In the genomic region with DNA sequence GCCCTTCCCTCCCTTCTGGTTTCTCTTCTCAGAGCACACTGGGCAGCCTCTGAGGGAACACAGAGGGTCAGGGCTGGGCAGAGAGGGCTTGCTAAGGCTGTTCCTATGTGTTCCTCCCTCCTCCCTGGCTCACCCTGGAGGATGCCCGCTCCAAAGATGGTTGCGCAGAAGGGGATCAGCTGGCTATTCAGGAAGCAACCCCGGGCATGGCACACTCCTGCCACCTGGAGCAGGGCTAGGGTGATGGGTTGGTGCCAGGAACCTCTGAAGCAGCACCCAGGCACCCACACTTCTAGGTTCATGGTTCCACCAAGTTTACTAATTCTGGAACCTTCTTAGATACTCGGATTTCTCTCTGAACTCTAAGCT, we compare ENCODE assay signal across 21 mouse cellular contexts. TPM values are rescaled to one million over a fixed set of nuclear protein-coding genes. Genes with fewer than 3 reads are reported as not detected.
DNase-seq lines count a peak whose midpoint lies in the region; ATAC-seq and TF ChIP-seq lines count a peak whose summit lies in the region.
"Had no signal": no experiment of that assay in that cellular context is flagged by ENCODE, and none has a peak within 500 bp of the region (broad histone marks: within the 10 kb centered on the region; RNA-seq: fewer than 3 reads in every experiment).

No protein-coding gene starts in this region.

- peak; percentile 51 to 52 for DNase-seq in cerebellum, postnatal 10 days
- no peak for DNase-seq in cerebellum, adult 9-10 months
- DNase-seq in kidney, adult 2 months, result no peak
- no peak for DNase-seq in forebrain, embryonic 14.5 days (ENCODE audit: low spot score)
- DNase-seq in lung, postnatal 4 days, result no peak
- DNase-seq: adrenal gland, adult 2 months; gastrocnemius, postnatal 36 days; heart, adult 18-20 months; kidney, adult 18-20 months; left cerebral cortex, postnatal 4 days had no signal

- TF ChIP-seq CTCF in kidney, adult 2 months (conservative IDR thresholded peaks at IDR 0.05; ENCODE audit: insufficient read depth, insufficient read length, low read depth, low read length), result no peak

- no peak overlapping the region for H3K4me2 ChIP-seq in kidney, embryonic 15.5 days
- H3K4me2 ChIP-seq in forebrain, embryonic 14.5 days (ENCODE audit: low read length), result no peak overlapping the region
- H3K4me2 ChIP-seq: heart, embryonic 11.5 days; hindbrain, embryonic 14.5 days; liver, embryonic 12.5 days; midbrain, embryonic 15.5 days; neural tube, embryonic 12.5 days had no signal

- no peaks in the 10 kb centered on the region; the same call in 1 of the 2 replicates for H3K36me3 ChIP-seq in kidney, embryonic 15.5 days
- no peaks in the 10 kb centered on the region for H3K36me3 ChIP-seq in kidney, adult 2 months (ENCODE audit: control insufficient read depth, insufficient read depth, low read length)
- H3K36me3 ChIP-seq in forebrain, embryonic 14.5 days (ENCODE audit: control insufficient read depth, insufficient read depth, low read length), result peaks cover 10% of the 10 kb centered on the region
- H3K36me3 ChIP-seq: liver, embryonic 12.5 days; midbrain, embryonic 15.5 days had no signal

- H3K9me3 ChIP-seq in kidney, embryonic 15.5 days (replicated peaks), result no peaks in the 10 kb centered on the region
- H3K9me3 ChIP-seq in forebrain, embryonic 14.5 days (replicated peaks; ENCODE audit: control insufficient read depth, low read length), result no peaks in the 10 kb centered on the region
- H3K9me3 ChIP-seq: liver, embryonic 12.5 days; midbrain, embryonic 15.5 days; neural tube, embryonic 12.5 days had no signal

- no peaks in the 10 kb centered on the region for H3K27me3 ChIP-seq in kidney, embryonic 15.5 days
- H3K27me3 ChIP-seq in kidney, adult 2 months (replicated peaks; ENCODE audit: control insufficient read depth, insufficient read depth, low read length), result no peaks in the 10 kb centered on the region
- no peaks in the 10 kb centered on the region for H3K27me3 ChIP-seq in forebrain, embryonic 14.5 days (replicated peaks; ENCODE audit: control insufficient read depth, insufficient read depth, low read length)
- H3K27me3 ChIP-seq: liver, embryonic 12.5 days; midbrain, embryonic 15.5 days; neural tube, embryonic 12.5 days had no signal

- no peak for TF ChIP-seq POLR2A in kidney, adult 2 months (IDR thresholded peaks at IDR 0.05; ENCODE audit: low read depth, low read length)

- H3K4me3 ChIP-seq in kidney, embryonic 15.5 days (replicated peaks), result no peak overlapping the region
- H3K4me3 ChIP-seq in kidney, adult 2 months (ENCODE audit: insufficient read depth, low read depth, low read length), result no peak overlapping the region
- no peak overlapping the region for H3K4me3 ChIP-seq in forebrain, embryonic 14.5 days (ENCODE audit: low read depth, low read length)
- H3K4me3 ChIP-seq: erythroblast, embryonic 14.5 days; liver, embryonic 12.5 days; midbrain, embryonic 15.5 days; neural tube, embryonic 12.5 days had no signal

- WGBS in kidney, embryonic 15.5 days, result 76% methylated on average over 4 of the region's 4 CpGs
- 77% methylated on average over 4 of the region's 4 CpGs for WGBS in kidney, adult 2 months
- 90% methylated on average over 4 of the region's 4 CpGs for WGBS in forebrain, embryonic 14.5 days

- H3K4me1 ChIP-seq in kidney, embryonic 15.5 days, result peaks cover 20% of the 10 kb centered on the region
- no peaks in the 10 kb centered on the region for H3K4me1 ChIP-seq in kidney, adult 2 months (ENCODE audit: control insufficient read depth, insufficient read depth, low read length)
- H3K4me1 ChIP-seq in forebrain, embryonic 14.5 days (ENCODE audit: control insufficient read depth, insufficient read depth, low read length), result 0 out of 2 replicates have a peak, but pooled peaks cover 8% of the 10 kb centered on the region
- H3K4me1 ChIP-seq: liver, embryonic 12.5 days had no signal

- ATAC-seq in kidney, embryonic 15.5 days (replicated peaks; ENCODE audit: low FRiP score), result peak; percentile 46; the same call in 1 of the 2 replicates
- no peak for ATAC-seq in forebrain, embryonic 14.5 days
- 0 out of 2 replicates have a peak, but pooled peaks have one; percentile 6 for ATAC-seq in megakaryocyte progenitor cell, adult 5-6 weeks (replicated peaks; ENCODE audit: poor library complexity)
- ATAC-seq: liver, embryonic 12.5 days; liver, postnatal 0 days; midbrain, embryonic 15.5 days had no signal

- no peak overlapping the region for H3K27ac ChIP-seq in kidney, embryonic 15.5 days
- H3K27ac ChIP-seq in kidney, adult 2 months (ENCODE audit: insufficient read depth, low read depth, low read length), result no peak overlapping the region
- peak overlapping the region; percentile 59; the same call in 1 of the 2 replicates for H3K27ac ChIP-seq in forebrain, embryonic 14.5 days (ENCODE audit: low read depth, low read length)
- H3K27ac ChIP-seq: kidney, postnatal 0 days; liver, embryonic 12.5 days; macrophage; midbrain, embryonic 15.5 days had no signal

- H3K9ac ChIP-seq in kidney, embryonic 15.5 days, result no peak overlapping the region
- H3K9ac ChIP-seq in forebrain, embryonic 14.5 days (ENCODE audit: low read length), result no peak overlapping the region
- H3K9ac ChIP-seq: hindbrain, embryonic 14.5 days; liver, embryonic 12.5 days; liver, postnatal 0 days; midbrain, embryonic 15.5 days; neural tube, embryonic 12.5 days had no signal

RNA-seq across cellular contexts. Expression of gene Tbc1d16, which starts 29.1 kb away (rescaled TPM):
- 12.8 and 15.0 TPM in 2 replicates for polyA plus RNA-seq in kidney, embryonic 15.5 days (2015; fragmentation: Nextera tagmentation; extraction: Ambion mirVana)
- 25.2 and 31.5 TPM in 2 replicates for polyA plus RNA-seq in kidney, adult 2 months (2012; rRNA removed)
- polyA plus RNA-seq in forebrain, embryonic 14.5 days (2014; fragmentation: Nextera tagmentation; extraction: Ambion mirVana), result 24.6 and 35.8 TPM in 2 replicates
- 1.9 and 2.1 TPM in 2 replicates for total RNA-seq in megakaryocyte progenitor cell, adult 5-6 weeks (2015)
- total RNA-seq in megakaryocyte progenitor cell, adult 5-6 weeks (2017), result 2.1 and 3.0 TPM in 2 replicates

RNA-seq across cellular contexts. Expression of gene Ccdc40, which starts 29.2 kb away (rescaled TPM):
- 4.6 and 6.5 TPM in 2 replicates for polyA plus RNA-seq in kidney, embryonic 15.5 days (2015; fragmentation: Nextera tagmentation; extraction: Ambion mirVana)
- polyA plus RNA-seq in kidney, adult 2 months (2012; rRNA removed), result 0.27 and 0.30 TPM in 2 replicates
- polyA plus RNA-seq in forebrain, embryonic 14.5 days (2014; fragmentation: Nextera tagmentation; extraction: Ambion mirVana), result 11.0 and 12.5 TPM in 2 replicates
- 4.4 and 4.9 TPM in 2 replicates for total RNA-seq in megakaryocyte progenitor cell, adult 5-6 weeks (2015)
- 11.2 and 14.3 TPM in 2 replicates for total RNA-seq in megakaryocyte progenitor cell, adult 5-6 weeks (2017)
- total RNA-seq: gastrocnemius, postnatal 36 days had no signal

Comparison
In these comparisons a context has a peak if more than half of its experiments do, and no peak if none do; other contexts are left out.
1. DNase-seq: peak in cerebellum, postnatal 10 days (2 of 2); none in cerebellum, adult 9-10 months (single experiment), kidney, adult 2 months (single experiment), forebrain, embryonic 14.5 days (single experiment) and lung, postnatal 4 days (0 of 2).